Mouse (Mus musculus) liver, embryonic 14.5 days (tissue): ENCODE measurements around the gene Slf2. TPM values are rescaled to one million over a fixed set of nuclear protein-coding genes. Genes with fewer than 3 reads are reported as not detected.
A peak's percentile ranks its signal among the peaks of the same experiment; 100 is the strongest.

Source experiments
- ATAC-seq: fragments of 200-750 bp; cut with Nextera tagmentation; 2 replicates; pipeline ENCODE4 v1.8.0; 2017; ENCODE audit warnings: moderate number of reproducible peaks, mild to moderate bottlenecking, moderate library complexity; ENCODE audit not compliant: insufficient read depth
- DNase-seq, 3 experiments: peaks; one replicate each; pipeline ENCODE4 v3.0.0-alpha.2; 2012 to 2013; ENCODE audit warnings: low read depth in 3 of 3, low spot score in 3 of 3
- H3K27ac ChIP-seq: fragments of 300-500 bp; sonication (generic); 2 replicates; pipeline ENCODE4 v1.5.1; 2014; ENCODE audit warnings: moderate library complexity, mild to moderate bottlenecking, control low read depth, inconsistent platforms
- H3K27me3 ChIP-seq: fragments of 300-500 bp; sonication (generic); 2 replicates; pipeline ENCODE4 v1.6.1; 2014; ENCODE audit warnings: mild to moderate bottlenecking, low read length, moderate library complexity; ENCODE audit not compliant: control insufficient read depth, insufficient read depth
- H3K36me3 ChIP-seq: fragments of 300-500 bp; sonication (generic); replicated peaks from 2 replicates; pipeline ENCODE4 v1.6.1; 2014; ENCODE audit warnings: low read depth; ENCODE audit not compliant: control insufficient read depth, insufficient read depth
- H3K4me1 ChIP-seq, 2 experiments: fragments of 200-500 bp in 1 of 2; fragments of 300-500 bp in 1 of 2; sonication (generic) in 1 of 2; replicated peaks; 2 replicates each; pipeline ENCODE4 v1.6.1; 2012 to 2014; ENCODE audit warnings: antibody characterized with exemption in 1 of 2, inconsistent platforms in 1 of 2, low read length in 1 of 2; ENCODE audit not compliant: control insufficient read depth in 2 of 2, insufficient read depth in 2 of 2
- H3K4me2 ChIP-seq: fragments of 300-500 bp; sonication (generic); 2 replicates; pipeline ENCODE4 v1.6.1; 2014; ENCODE audit warnings: low read depth, mild to moderate bottlenecking, control low read depth, moderate library complexity
- H3K4me3 ChIP-seq, 2 experiments: fragments of 200-500 bp in 1 of 2; fragments of 300-500 bp in 1 of 2; sonication (generic) in 1 of 2; 2 replicates each; pipeline ENCODE4 v1.5.1; 2012 to 2014; ENCODE audit warnings: low read depth in 2 of 2, low read length in 2 of 2, mild to moderate bottlenecking in 2 of 2, control low read depth in 1 of 2, inconsistent platforms in 1 of 2, moderate library complexity in 1 of 2; ENCODE audit not compliant: insufficient read depth in 1 of 2
- H3K9ac ChIP-seq: fragments of 300-500 bp; sonication (generic); replicated peaks from 2 replicates; pipeline ENCODE4 v1.6.1; 2014; ENCODE audit warnings: mild to moderate bottlenecking, control low read depth, moderate library complexity
- H3K9me3 ChIP-seq: fragments of 300-500 bp; sonication (generic); 2 replicates; pipeline ENCODE4 v1.6.1; 2016; ENCODE audit warnings: low read length, mixed read lengths; ENCODE audit not compliant: control insufficient read depth
- CTCF ChIP-seq: IDR thresholded peaks from 2 replicates; pipeline ENCODE4 v1.5.1; 2016; ENCODE audit warnings: antibody characterized with exemption, low read depth, control low read depth
- EP300 ChIP-seq: IDR thresholded peaks from 2 replicates; pipeline ENCODE4 v1.6.1; 2016; ENCODE audit warnings: antibody characterized with exemption, low read depth
- WGBS: fragments of 180-500 bp; shearing (Covaris S2); extraction: QIAGEN DNeasy Blood & Tissue Kit; methylation state at CpG from one replicate; pipeline ENCODE4 v1.1.7; 2014; ENCODE audit not compliant: insufficient replicate concordance; 5-methylcytosine and 5-hydroxymethylcytosine counted together
- polyA plus RNA-seq, 2 experiments: library from polyadenylated mRNA; depleted of rRNA in 1 of 2; stranded (reverse) in 1 of 2; unstranded in 1 of 2; fragments of >200 nt; fragmentation: Nextera tagmentation in 1 of 2; extraction: Ambion mirVana in 1 of 2; gene quantifications; 2 replicates each; pipeline versions ENCODE4 v1.2.1 to v1.2.3; 2012 to 2014

Gene Slf2
- polyA plus RNA-seq, 2 experiments = 8.6 to 11.1 TPM

DNA sequence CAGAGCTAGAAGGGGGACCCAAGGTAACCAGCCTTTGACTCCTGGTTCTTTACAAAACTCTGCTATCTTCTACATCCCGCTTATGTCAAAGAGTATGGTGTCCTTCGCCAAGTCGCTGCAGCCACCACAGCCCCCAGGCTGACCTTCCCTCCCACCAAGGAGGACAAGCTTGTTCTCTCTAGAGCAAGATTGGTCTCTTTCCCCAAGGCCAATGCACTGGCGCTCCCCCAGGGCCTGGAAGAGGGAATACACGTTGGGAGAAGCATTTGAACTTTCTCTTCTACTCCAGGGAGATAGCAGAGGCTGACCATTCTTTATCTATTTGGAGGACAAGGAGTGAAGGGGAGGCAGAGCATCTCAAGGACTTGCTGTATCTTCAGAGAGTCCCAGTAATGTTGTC lies 33.4 kb upstream of the Slf2 start:
- Histone ChIP-seq H3K4me1 (peaks cover 0 to 8% of the 10 kb centered on the region in 2 experiments; a peak in 1 of 4 replicates), H3K9ac (no peak overlapping the region), H3K4me2 (no peak overlapping the region), H3K9me3 (no peaks in the 10 kb centered on the region), H3K27me3 (no peaks in the 10 kb centered on the region), H3K4me3 (no peak overlapping the region), H3K36me3 (no peaks in the 10 kb centered on the region), H3K27ac (no peak overlapping the region)
- TF ChIP-seq EP300 = no peak
- TF ChIP-seq CTCF = no peak
- ATAC-seq (no peak), DNase-seq (no peak)
- WGBS = 48% methylated on average over 5 of the region's 5 CpGs

DNA sequence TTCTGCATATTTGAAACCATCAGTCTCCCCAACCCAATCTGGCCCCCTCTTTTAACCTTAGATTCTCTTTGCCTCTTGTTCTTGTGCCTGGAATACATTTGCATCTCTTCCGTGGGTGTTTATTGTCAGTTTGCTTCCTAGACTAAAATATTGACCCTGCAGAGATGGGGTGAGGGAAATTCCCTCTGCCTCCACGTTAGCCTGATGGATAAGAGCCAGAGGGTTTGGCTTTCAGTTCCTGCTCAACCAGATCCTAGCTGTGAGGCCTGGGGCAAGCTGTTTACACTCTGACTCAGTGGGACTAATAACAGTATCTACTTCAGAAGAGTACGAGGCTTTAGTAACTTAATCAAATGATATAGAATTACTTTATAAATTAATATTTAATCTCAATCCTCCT lies 32.3 kb upstream of the Slf2 start:
- no peaks in the 10 kb centered on the region for H3K27me3 ChIP-seq
- ATAC-seq = no peak
- WGBS = 26% methylated on average over 3 of the region's 3 CpGs
- no peak overlapping the region for H3K4me2 ChIP-seq
- no peak overlapping the region for H3K27ac ChIP-seq
- no peaks in the 10 kb centered on the region for H3K9me3 ChIP-seq
- H3K9ac ChIP-seq = no peak overlapping the region
- no peak for TF ChIP-seq EP300
- no peak for TF ChIP-seq CTCF
- H3K36me3 ChIP-seq = no peaks in the 10 kb centered on the region
- DNase-seq = no peak
- no peak overlapping the region for H3K4me3 ChIP-seq
- H3K4me1 ChIP-seq = peaks cover 0 to 6% of the 10 kb centered on the region in 2 experiments; a peak in 1 of 4 replicates

DNA sequence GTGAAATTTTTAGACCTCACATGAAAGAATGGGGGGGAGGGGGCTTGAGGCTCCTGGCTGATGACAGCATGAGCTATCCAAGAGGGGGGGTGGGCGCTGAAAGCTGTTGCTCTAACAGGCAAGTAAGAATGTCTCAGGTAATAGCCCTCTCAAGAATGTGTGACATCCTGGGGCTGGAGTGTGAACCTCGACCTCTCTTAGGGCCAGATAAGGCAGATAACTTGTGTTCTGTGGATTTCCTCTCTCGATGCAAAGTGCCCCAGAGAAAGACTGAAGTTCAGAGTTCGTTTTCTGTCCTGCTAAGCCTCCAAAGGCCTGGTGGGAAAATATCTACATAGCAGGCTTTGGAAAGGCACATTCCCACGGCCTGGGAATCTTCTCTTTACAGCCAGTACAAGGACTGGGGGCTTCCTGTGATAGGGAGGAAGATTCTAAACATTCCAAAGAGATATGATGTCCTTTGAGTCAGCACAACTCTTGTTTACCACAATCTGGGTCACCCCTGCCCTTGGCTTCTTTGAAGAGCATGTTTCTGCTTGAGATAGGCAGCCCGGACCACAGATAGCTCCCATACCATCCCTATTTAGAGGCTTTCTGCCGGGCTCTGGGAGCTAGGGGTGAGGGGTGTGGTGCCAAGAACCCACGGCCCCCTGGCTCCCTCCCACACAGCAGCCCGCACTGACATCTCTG lies 31.7 kb upstream of the Slf2 start:
- 11% methylated on average over 9 of the region's 9 CpGs for WGBS
- Histone ChIP-seq H3K27me3 (no peaks in the 10 kb centered on the region), H3K27ac (no peak overlapping the region), H3K9ac (no peak overlapping the region), H3K4me3 (no peak overlapping the region), H3K36me3 (no peaks in the 10 kb centered on the region), H3K4me1 (peaks cover 0 to 6% of the 10 kb centered on the region in 2 experiments; a peak in 1 of 4 replicates), H3K9me3 (no peaks in the 10 kb centered on the region), H3K4me2 (no peak overlapping the region)
- DNase-seq (no peak), ATAC-seq (peak; percentile 33; the same call in 1 of the 2 replicates)
- TF ChIP-seq EP300 (no peak), CTCF (no peak)

DNA sequence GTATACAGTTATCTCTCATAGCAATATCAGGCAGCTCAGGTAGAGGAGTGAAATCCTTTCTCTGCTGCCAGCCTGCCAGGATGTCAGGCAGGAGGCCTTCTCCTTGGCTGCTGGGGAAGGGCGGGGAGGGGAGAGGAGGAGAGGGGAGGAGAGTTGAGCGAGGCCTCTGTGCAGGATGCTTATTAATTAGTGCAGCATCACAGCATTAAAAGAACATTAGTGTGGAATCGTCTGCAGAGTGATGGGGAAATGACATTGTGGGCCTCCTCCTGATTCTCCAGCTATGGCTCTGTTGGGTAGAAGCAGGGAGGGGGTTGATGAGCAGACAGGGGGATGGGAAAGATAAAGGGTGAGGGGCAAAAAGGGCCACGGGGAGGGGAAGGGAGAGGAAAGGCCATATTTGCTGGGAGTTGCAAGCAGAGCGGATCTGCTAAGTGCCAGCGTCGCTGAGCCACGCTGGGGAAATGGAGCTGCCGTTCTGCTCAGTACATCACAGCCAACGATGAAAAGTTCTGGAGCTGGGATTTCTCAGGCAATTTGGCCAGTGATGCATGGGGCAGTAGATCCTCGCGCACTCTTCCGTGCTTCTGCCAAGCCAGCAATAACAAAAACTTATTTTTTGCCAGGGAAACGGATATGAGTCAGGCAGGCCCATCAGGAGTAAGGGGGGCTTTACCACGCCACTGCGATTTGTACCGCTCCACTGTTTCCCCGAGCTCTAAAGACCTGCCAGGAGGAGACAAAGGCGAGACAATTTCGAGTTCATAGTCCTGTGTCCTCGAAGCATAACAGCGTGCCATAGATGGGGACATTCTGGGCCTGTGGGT lies 30.8 kb upstream of the Slf2 start:
- ATAC-seq (no peak), DNase-seq (no peak)
- H3K27ac ChIP-seq = no peak overlapping the region
- no peaks in the 10 kb centered on the region for H3K9me3 ChIP-seq
- H3K4me3 ChIP-seq = no peak overlapping the region
- TF ChIP-seq EP300 (no peak), CTCF (no peak)
- WGBS = 37% methylated on average over 22 of the region's 22 CpGs
- peaks cover 0 to 6% of the 10 kb centered on the region in 2 experiments; a peak in 1 of 4 replicates for H3K4me1 ChIP-seq
- H3K9ac ChIP-seq = no peak overlapping the region
- H3K4me2 ChIP-seq = no peak overlapping the region
- H3K36me3 ChIP-seq = no peaks in the 10 kb centered on the region
- H3K27me3 ChIP-seq = no peaks in the 10 kb centered on the region

DNA sequence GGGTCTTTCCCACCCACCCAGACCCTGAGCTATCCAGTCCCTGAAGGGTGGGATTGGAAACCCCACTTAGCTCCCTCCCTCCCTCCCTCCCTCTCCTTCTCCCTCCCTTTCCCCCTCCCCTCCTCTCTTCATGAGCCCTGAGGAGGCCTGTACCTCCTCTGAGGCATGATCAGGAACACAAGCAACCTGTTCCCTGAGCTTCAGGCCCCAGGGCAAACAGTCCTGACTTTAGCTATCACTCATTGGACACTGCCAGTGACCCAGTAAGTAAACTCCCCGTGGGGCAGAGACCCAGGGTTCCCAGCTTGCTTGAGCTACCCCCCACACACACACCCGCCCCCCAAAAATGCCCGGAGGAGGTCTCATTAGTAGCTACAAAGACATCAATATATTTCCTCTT lies 29.9 kb upstream of the Slf2 start:
- Histone ChIP-seq H3K9ac (no peak overlapping the region), H3K36me3 (no peaks in the 10 kb centered on the region), H3K9me3 (no peaks in the 10 kb centered on the region), H3K27me3 (no peaks in the 10 kb centered on the region), H3K4me3 (no peak overlapping the region), H3K27ac (no peak overlapping the region), H3K4me2 (no peak overlapping the region), H3K4me1 (peaks cover 0 to 6% of the 10 kb centered on the region in 2 experiments; a peak in 1 of 4 replicates)
- ATAC-seq (no peak), DNase-seq (no peak)
- WGBS = 52% methylated on average over 3 of the region's 3 CpGs
- no peak for TF ChIP-seq CTCF
